Comparison of ENCODE assay signal across 31 mouse cellular contexts in the genomic region with DNA sequence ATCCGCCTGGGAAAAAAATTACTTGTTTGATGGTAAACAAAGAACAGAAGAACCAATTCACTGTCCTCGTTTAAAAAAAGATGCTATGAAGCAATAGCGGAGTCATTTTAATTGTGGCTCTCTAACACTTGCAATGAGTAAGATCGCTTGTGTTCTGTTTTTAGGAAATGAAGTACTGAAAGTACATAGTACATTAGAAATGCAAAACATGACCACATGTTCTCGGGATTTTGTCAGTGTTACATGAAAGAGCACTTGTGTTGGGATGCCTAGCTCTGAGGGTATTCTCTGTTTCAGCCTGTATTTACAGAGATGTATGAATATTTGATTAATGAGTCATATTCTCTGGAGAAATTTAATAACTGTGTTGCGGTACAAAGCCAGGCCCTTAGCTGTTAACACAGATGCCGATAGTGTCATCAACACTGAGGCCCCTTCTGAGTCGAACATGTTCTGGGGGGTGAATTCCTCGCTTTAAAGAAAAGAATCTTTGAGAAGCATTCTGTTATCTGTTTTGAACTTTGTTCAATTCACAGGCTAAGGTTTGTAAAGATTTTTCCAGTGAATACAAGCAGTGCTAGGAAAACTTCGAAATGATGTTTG. TPM values are rescaled to one million over a fixed set of nuclear protein-coding genes. Genes with fewer than 3 reads are reported as not detected.
DNase-seq lines count a peak whose midpoint lies in the region; ATAC-seq lines count a peak whose summit lies in the region.
"Had no signal": no experiment of that assay in that cellular context is flagged by ENCODE, and none has a peak within 500 bp of the region (broad histone marks: within the 10 kb centered on the region; RNA-seq: fewer than 3 reads in every experiment).

No protein-coding gene starts in this region.

- H3K36me3 ChIP-seq in embryonic facial prominence, embryonic 14.5 days (ENCODE audit: control insufficient read depth, insufficient read depth, low read length) = 0 out of 2 replicates have a peak, but pooled peaks cover 3% of the 10 kb centered on the region
- 0 out of 2 replicates have a peak, but pooled peaks cover 5% of the 10 kb centered on the region for H3K36me3 ChIP-seq in embryonic facial prominence, embryonic 10.5 days (replicated peaks)
- H3K36me3 ChIP-seq: intestine, embryonic 15.5 days; liver, embryonic 12.5 days had no signal

- no peak overlapping the region for H3K4me3 ChIP-seq in embryonic facial prominence, embryonic 14.5 days (ENCODE audit: low read depth, low read length)
- H3K4me3 ChIP-seq in embryonic facial prominence, embryonic 10.5 days = no peak overlapping the region
- H3K4me3 ChIP-seq: gastrocnemius, adult 2 months; hindbrain, embryonic 10.5 days; hindbrain, embryonic 15.5 days; intestine, embryonic 15.5 days; liver, embryonic 12.5 days; neural tube, embryonic 12.5 days had no signal

- H3K9ac ChIP-seq in embryonic facial prominence, embryonic 14.5 days (ENCODE audit: low read depth, low read length) = no peak overlapping the region
- H3K9ac ChIP-seq: hindbrain, embryonic 15.5 days; intestine, embryonic 15.5 days; liver, embryonic 12.5 days; liver, postnatal 0 days; neural tube, embryonic 12.5 days had no signal

- H3K9me3 ChIP-seq in embryonic facial prominence, embryonic 14.5 days (ENCODE audit: control insufficient read depth, low read length) = 0 out of 2 replicates have a peak, but pooled peaks cover 6% of the 10 kb centered on the region
- H3K9me3 ChIP-seq in embryonic facial prominence, embryonic 10.5 days = no peaks in the 10 kb centered on the region
- H3K9me3 ChIP-seq: hindbrain, embryonic 10.5 days; hindbrain, embryonic 15.5 days; intestine, embryonic 15.5 days; liver, embryonic 12.5 days; neural tube, embryonic 12.5 days had no signal

- H3K4me2 ChIP-seq in embryonic facial prominence, embryonic 14.5 days (ENCODE audit: low read depth, low read length) = no peak overlapping the region
- H3K4me2 ChIP-seq: hindbrain, embryonic 15.5 days; intestine, embryonic 15.5 days; liver, embryonic 12.5 days; neural tube, embryonic 12.5 days had no signal

- H3K27ac ChIP-seq in embryonic facial prominence, embryonic 14.5 days (replicated peaks; ENCODE audit: low read depth, low read length) = no peak overlapping the region
- H3K27ac ChIP-seq in embryonic facial prominence, embryonic 10.5 days (replicated peaks) = no peak overlapping the region
- H3K27ac ChIP-seq: gastrocnemius, adult 2 months; hindbrain, embryonic 10.5 days; hindbrain, embryonic 15.5 days; intestine, embryonic 15.5 days; liver, embryonic 12.5 days; neural tube, embryonic 12.5 days; stomach, postnatal 0 days had no signal

- DNase-seq in embryonic facial prominence, embryonic 14.5 days (ENCODE audit: low spot score) = peak; percentile 29
- DNase-seq in embryonic facial prominence, embryonic 10.5 days (ENCODE audit: low spot score) = no peak
- DNase-seq in layer of hippocampus, adult 9-10 months (ENCODE audit: low spot score) = peak; percentile 22
- no peak for DNase-seq in layer of hippocampus, postnatal 25 days (ENCODE audit: extremely low spot score in 1 of 2, low spot score in 1 of 2)
- DNase-seq in NIH3T3 (ENCODE audit: low read depth) = peak; percentile 60
- DNase-seq in telencephalon, adult 2 months (ENCODE audit: low read depth, low spot score) = peak; percentile 32
- DNase-seq in cerebellum, postnatal 10 days = no peak
- DNase-seq in gastrocnemius, postnatal 36 days = no peak
- DNase-seq: adrenal gland, adult 8-10 months; cerebellum, adult 11-12 months; cerebellum, postnatal 14 days; gastrocnemius, adult 2 months; heart, postnatal 14 days; kidney, adult 8-10 months; kidney, postnatal 10 days; left cerebral cortex, postnatal 4 days; liver, postnatal 0 days; lung, postnatal 10 days; right cerebral cortex, postnatal 4 days; thymus, adult 2 months; thymus, postnatal 36 days had no signal

- H3K4me1 ChIP-seq in embryonic facial prominence, embryonic 14.5 days (ENCODE audit: control insufficient read depth, insufficient read depth, low read length) = no peaks in the 10 kb centered on the region
- peaks cover 4% of the 10 kb centered on the region for H3K4me1 ChIP-seq in embryonic facial prominence, embryonic 10.5 days
- H3K4me1 ChIP-seq: hindbrain, embryonic 10.5 days; hindbrain, embryonic 15.5 days; intestine, embryonic 15.5 days; liver, embryonic 12.5 days; neural tube, embryonic 12.5 days had no signal

- ATAC-seq in embryonic facial prominence, embryonic 14.5 days (ENCODE audit: low read depth) = no peak
- ATAC-seq: CD4-positive, CD25-positive, alpha-beta regulatory T cell, adult 4 months; intestine, embryonic 15.5 days; liver, embryonic 12.5 days; liver, postnatal 0 days; midbrain, embryonic 16.5 days had no signal

- intact Hi-C loops in gastrocnemius, postnatal 36 days (cut with DNase I) = no loop called here

- H3K27me3 ChIP-seq in embryonic facial prominence, embryonic 14.5 days (replicated peaks; ENCODE audit: control insufficient read depth, insufficient read depth, low read length) = no peaks in the 10 kb centered on the region
- H3K27me3 ChIP-seq in embryonic facial prominence, embryonic 10.5 days (replicated peaks; ENCODE audit: low read depth, poor library complexity, severe bottlenecking) = no peaks in the 10 kb centered on the region
- H3K27me3 ChIP-seq: hindbrain, embryonic 15.5 days; intestine, embryonic 15.5 days; liver, embryonic 12.5 days; neural tube, embryonic 12.5 days had no signal

- WGBS in embryonic facial prominence, embryonic 14.5 days = 66% methylated on average over 10 of the region's 10 CpGs
- WGBS in embryonic facial prominence, embryonic 10.5 days = 90% methylated on average over 10 of the region's 10 CpGs

RNA-seq across cellular contexts. Expression of gene Gm12689, which starts 28.8 kb away (rescaled TPM):
- 0.30 and 0.49 TPM in 2 replicates for polyA plus RNA-seq in embryonic facial prominence, embryonic 14.5 days (2014; fragmentation: Nextera tagmentation; extraction: Ambion mirVana)
- polyA plus RNA-seq in embryonic facial prominence, embryonic 10.5 days (2016; fragmentation: Nextera tagmentation; extraction: Ambion mirVana) = 0.18 TPM in 1 of 2 replicates, not detected in the other
- under 1 TPM; 0.27 to 0.63 TPM for total RNA-seq in layer of hippocampus, postnatal 25 days (2021)
- not detected for total RNA-seq in gastrocnemius, postnatal 36 days (2021)
- total RNA-seq: heart, adult 8-10 months had no signal
- polyA plus RNA-seq: embryonic facial prominence, embryonic 11.5 days; stomach, postnatal 0 days; thymus, adult 2 months had no signal

Comparison
In these comparisons a context has a peak if more than half of its experiments do, and no peak if none do; other contexts are left out.
1. DNase-seq: peak in embryonic facial prominence, embryonic 14.5 days (single experiment), layer of hippocampus, adult 9-10 months (single experiment), NIH3T3 (single experiment) and telencephalon, adult 2 months (single experiment); none in embryonic facial prominence, embryonic 10.5 days (single experiment), layer of hippocampus, postnatal 25 days (0 of 2), cerebellum, postnatal 10 days (0 of 2) and gastrocnemius, postnatal 36 days (0 of 2).